Mouse (Mus musculus) ES-CJ7 (cell line): ENCODE results near the gene Ftsj1.

Experiments
- DNase-seq: peaks from one replicate; pipeline ENCODE4 v3.0.0; 2011; ENCODE audit warnings: low read depth, low spot score

The Ftsj1 gene

GRCm38 (mm10) chrX:8252334-8253285 is at the start of gene Ftsj1:
Ftsj1 (minus strand) TSS chrX:8252406.
- peak; percentile 93 for DNase-seq

- peak; percentile 12 for DNase-seq
Observed at GRCm38 (mm10) chrX:8288621-8289020, 36.4 kb upstream of the Ftsj1 start.

- DNase-seq: no peak
Observed at GRCm38 (mm10) chrX:8274056-8274455, 21.9 kb upstream of the Ftsj1 start.

GRCm38 (mm10) chrX:8272000-8272399 is 19.8 kb upstream of the Ftsj1 start:
- DNase-seq: no peak

- DNase-seq: no peak
Observed at GRCm38 (mm10) chrX:8271083-8271820, 19.0 kb upstream of the Ftsj1 start, which contains the start of gene Slc38a5. Slc38a5 (plus strand) TSS chrX:8271133.

GRCm38 (mm10) chrX:8264222-8264621 is 12.0 kb upstream of the Ftsj1 start:
- DNase-seq: no peak

- no peak for DNase-seq
Observed at GRCm38 (mm10) chrX:8263156-8263804, 11.1 kb upstream of the Ftsj1 start.

GRCm38 (mm10) chrX:8259478-8259877 is 7.3 kb upstream of the Ftsj1 start:
- DNase-seq: no peak

- no peak for DNase-seq
Observed at GRCm38 (mm10) chrX:8255807-8256206, 3.6 kb upstream of the Ftsj1 start.

- DNase-seq: no peak
Observed at GRCm38 (mm10) chrX:8253711-8254110, 1.5 kb upstream of the Ftsj1 start.

- DNase-seq: no peak
Observed at GRCm38 (mm10) chrX:8251789-8252333, 345 bp downstream of the Ftsj1 start.

- DNase-seq: no peak
Observed at GRCm38 (mm10) chrX:8248542-8249120, 3.6 kb downstream of the Ftsj1 start.

GRCm38 (mm10) chrX:8247680-8248079 is 4.5 kb downstream of the Ftsj1 start:
- DNase-seq: no peak

GRCm38 (mm10) chrX:8238804-8239395 is 13.3 kb downstream of the Ftsj1 start:
- peak; percentile 90 for DNase-seq

GRCm38 (mm10) chrX:8236704-8237103 is 15.5 kb downstream of the Ftsj1 start:
- no peak for DNase-seq

GRCm38 (mm10) chrX:8233602-8234001 is 18.6 kb downstream of the Ftsj1 start:
- DNase-seq: no peak

GRCm38 (mm10) chrX:8230272-8230671 is 21.9 kb downstream of the Ftsj1 start:
- peak; percentile 75 for DNase-seq

- DNase-seq: no peak
Observed at GRCm38 (mm10) chrX:8223473-8223872, 28.7 kb downstream of the Ftsj1 start.

GRCm38 (mm10) chrX:8222678-8223421 is 29.4 kb downstream of the Ftsj1 start:
- DNase-seq: peak; percentile 25

GRCm38 (mm10) chrX:8222296-8222677 is 29.9 kb downstream of the Ftsj1 start:
- no peak for DNase-seq
